Mouse (Mus musculus): ENCODE results near the gene Dnpep.

DNA sequence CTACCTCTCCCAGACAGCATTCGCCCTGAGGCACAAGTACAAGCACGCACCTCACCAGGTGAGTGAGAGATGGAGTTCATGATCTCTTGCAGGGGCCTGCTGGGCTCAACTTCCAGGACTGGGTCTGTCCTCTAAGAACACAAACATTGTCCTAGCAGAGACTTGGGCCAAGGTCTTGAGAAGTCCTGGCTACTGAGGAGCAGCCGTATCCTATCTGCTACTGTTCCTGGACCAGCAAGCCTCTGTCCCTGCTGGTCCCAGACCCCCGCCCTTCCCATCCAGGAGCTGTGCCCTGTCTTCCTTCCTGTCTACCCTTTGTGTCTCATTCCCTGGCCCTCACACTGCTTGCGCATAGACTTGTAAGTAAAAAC lies 24.5 kb downstream of the Dnpep start:
- TF ChIP-seq MAX (IDR thresholded peaks at IDR 0.05; ENCODE audit: low read length) (no peak), CTCF (IDR thresholded peaks at IDR 0.05 in 2 of 3, conservative IDR thresholded peaks at IDR 0.05 in 1 of 3; ENCODE audit: control insufficient read depth in 1 of 3, insufficient read depth in 1 of 3, low read depth in 2 of 3, low read length in 3 of 3, poor library complexity in 1 of 3, severe bottlenecking in 1 of 3) (no peak), POLR2A (IDR thresholded peaks at IDR 0.05; ENCODE audit: control insufficient read depth in 1 of 2, insufficient read depth in 1 of 2, low read depth in 1 of 2, low read length in 2 of 2, poor library complexity in 1 of 2) (no peak)

Data from MEL (cell line).